Comparison of ENCODE assay signal across 8 mouse cellular contexts in the genomic region with DNA sequence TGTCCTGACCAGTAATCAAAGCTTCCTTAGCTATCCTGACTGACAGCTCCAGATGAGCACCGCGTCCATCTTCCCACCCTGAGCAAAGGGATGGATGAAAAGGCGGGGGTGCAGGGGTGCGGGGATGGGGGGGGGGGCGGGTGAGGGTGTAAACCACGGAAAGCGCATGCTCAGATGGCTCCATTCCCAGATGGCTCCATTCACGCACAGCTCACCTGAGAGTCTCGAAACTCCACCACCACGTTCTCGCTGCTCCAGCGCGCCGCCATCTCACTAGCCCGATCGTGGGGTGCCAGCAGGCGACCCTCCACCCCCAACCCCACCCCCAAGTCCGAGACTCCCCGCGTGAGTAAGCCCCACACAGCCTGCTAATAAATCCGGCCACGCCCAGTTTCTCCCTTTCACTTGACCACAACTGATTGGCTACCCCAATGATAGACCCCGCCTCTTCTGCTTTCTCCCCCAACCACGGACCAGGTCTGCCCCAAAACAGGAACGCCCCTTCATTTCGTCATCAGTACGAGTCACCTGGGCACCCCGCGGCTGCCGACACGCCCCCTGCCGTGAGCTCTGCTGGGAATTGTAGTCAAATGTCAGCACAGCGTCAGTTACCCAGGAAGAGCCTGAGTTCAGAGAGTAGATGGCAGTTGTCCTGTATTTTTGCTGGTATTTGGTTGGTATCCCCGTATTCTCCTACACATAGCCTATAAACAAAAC. TPM values are rescaled to one million over a fixed set of nuclear protein-coding genes. Genes with fewer than 3 reads are reported as not detected.
DNase-seq lines count a peak whose midpoint lies in the region; ATAC-seq lines count a peak whose summit lies in the region.

TSS of gene Wdr59 (minus strand) at position 380 of the 717 bp plus-strand sequence.

- WGBS in heart, embryonic 13.5 days: 1% methylated on average over 34 of the region's 34 CpGs
- under 1% methylated on average over 34 of the region's 34 CpGs for WGBS in liver, embryonic 12.5 days (ENCODE audit: insufficient replicate concordance)
- WGBS in stomach, embryonic 15.5 days: under 1% methylated on average over 34 of the region's 34 CpGs

- no peaks in the 10 kb centered on the region for H3K36me3 ChIP-seq in heart, embryonic 13.5 days
- peaks cover 10% of the 10 kb centered on the region; the same call in 1 of the 2 replicates for H3K36me3 ChIP-seq in liver, embryonic 12.5 days
- H3K36me3 ChIP-seq in stomach, embryonic 15.5 days: no peaks in the 10 kb centered on the region

- H3K27ac ChIP-seq in brown adipose tissue, adult 24 weeks (replicated peaks; ENCODE audit: low read depth, low read length): no peak within 1 kb of the TSS
- no peak within 1 kb of the TSS for H3K27ac ChIP-seq in heart, embryonic 13.5 days (replicated peaks)
- peak within 1 kb of the TSS; percentile 20; the same call in 1 of the 2 replicates for H3K27ac ChIP-seq in liver, embryonic 12.5 days
- H3K27ac ChIP-seq in stomach, embryonic 15.5 days: no peak within 1 kb of the TSS

- H3K4me1 ChIP-seq in brown adipose tissue, adult 24 weeks (ENCODE audit: control insufficient read depth, insufficient read depth, insufficient read length, low read length): no peaks in the 10 kb centered on the region
- peaks cover 11% of the 10 kb centered on the region for H3K4me1 ChIP-seq in heart, embryonic 13.5 days
- H3K4me1 ChIP-seq in liver, embryonic 12.5 days: peaks cover 20% of the 10 kb centered on the region
- H3K4me1 ChIP-seq in stomach, embryonic 15.5 days: no peaks in the 10 kb centered on the region; the same call in 1 of the 2 replicates

- DNase-seq in CD4-positive, CD25-positive, alpha-beta regulatory T cell, adult 2 months (ENCODE audit: low read depth, low spot score): peak; percentile 100
- peak; percentile 91 for DNase-seq in fat pad, adult 2 months (ENCODE audit: extremely low read depth, low read depth, low spot score)
- peak; percentile 98 for DNase-seq in kidney, postnatal 10 days
- DNase-seq in natural killer cell, adult 2 months (ENCODE audit: low spot score in 2 of 2): peak; percentile 98

- H3K4me2 ChIP-seq in heart, embryonic 13.5 days: peak within 1 kb of the TSS; percentile 83
- peak within 1 kb of the TSS; percentile 76 for H3K4me2 ChIP-seq in liver, embryonic 12.5 days
- H3K4me2 ChIP-seq in stomach, embryonic 15.5 days: peak within 1 kb of the TSS; percentile 74

- no peaks in the 10 kb centered on the region for H3K27me3 ChIP-seq in heart, embryonic 13.5 days (replicated peaks)
- H3K27me3 ChIP-seq in liver, embryonic 12.5 days (replicated peaks): no peaks in the 10 kb centered on the region
- H3K27me3 ChIP-seq in stomach, embryonic 15.5 days (replicated peaks): no peaks in the 10 kb centered on the region

- peak within 1 kb of the TSS; percentile 55 for H3K4me3 ChIP-seq in brown adipose tissue, adult 24 weeks (ENCODE audit: insufficient read depth, low read depth, low read length)
- peak within 1 kb of the TSS; percentile 76 for H3K4me3 ChIP-seq in heart, embryonic 13.5 days
- H3K4me3 ChIP-seq in liver, embryonic 12.5 days: peak within 1 kb of the TSS; percentile 71
- H3K4me3 ChIP-seq in stomach, embryonic 15.5 days (replicated peaks): peak within 1 kb of the TSS; percentile 78

- H3K9ac ChIP-seq in heart, embryonic 13.5 days: peak within 1 kb of the TSS; percentile 85
- H3K9ac ChIP-seq in liver, embryonic 12.5 days: peak within 1 kb of the TSS; percentile 66
- peak within 1 kb of the TSS; percentile 34; the same call in 1 of the 2 replicates for H3K9ac ChIP-seq in stomach, embryonic 15.5 days

- peaks cover 5% of the 10 kb centered on the region; the same call in 1 of the 2 replicates for H3K9me3 ChIP-seq in heart, embryonic 13.5 days
- H3K9me3 ChIP-seq in liver, embryonic 12.5 days (replicated peaks): no peaks in the 10 kb centered on the region
- H3K9me3 ChIP-seq in stomach, embryonic 15.5 days: no peaks in the 10 kb centered on the region

- peak; percentile 100 for ATAC-seq in heart, embryonic 13.5 days (ENCODE audit: extremely low read depth, insufficient number of reproducible peaks, low FRiP score, low TSS enrichment)
- peak; percentile 99 for ATAC-seq in liver, embryonic 12.5 days
- ATAC-seq in stomach, embryonic 15.5 days (ENCODE audit: insufficient read depth, low FRiP score, low read depth): peak; percentile 100

RNA-seq across cellular contexts. Expression of gene Wdr59, which starts in this region (rescaled TPM):
- 4.5 and 4.6 TPM in 2 replicates for polyA plus RNA-seq in brown adipose tissue, adult 24 weeks (2012; ENCODE audit: insufficient read depth, insufficient read length, missing spikeins)
- 3.6 and 4.3 TPM in 2 replicates for polyA plus RNA-seq in heart, embryonic 13.5 days (2015; fragmentation: Nextera tagmentation; extraction: Ambion mirVana)
- polyA plus RNA-seq in liver, embryonic 12.5 days (2016; fragmentation: Nextera tagmentation; extraction: Ambion mirVana): 2.8 and 3.1 TPM in 2 replicates
- 5.5 and 5.8 TPM in 2 replicates for polyA plus RNA-seq in stomach, embryonic 15.5 days (2015; fragmentation: Nextera tagmentation; extraction: Ambion mirVana)

Comparison
In these comparisons a context has a peak if more than half of its experiments do, and no peak if none do; other contexts are left out.
1. H3K9ac ChIP-seq: peak in every context shown above with its lines; median percentile 85 in heart, embryonic 13.5 days; 66 in liver, embryonic 12.5 days; 34 in stomach, embryonic 15.5 days.